Mouse (Mus musculus): ENCODE results near the gene Slc5a5.

GRCm38 (mm10) chr8:70893656-70894384 lies 1.3 kb upstream of the Slc5a5 start:
- TF ChIP-seq EP300 (IDR thresholded peaks at IDR 0.05; ENCODE audit: low read depth) (no peak), CTCF (IDR thresholded peaks at IDR 0.05; ENCODE audit: low read depth) (peak; percentile 67)
